Mouse (Mus musculus) stomach, postnatal 0 days (tissue): ENCODE measurements around the gene Hsd17b14. TPM values are rescaled to one million over a fixed set of nuclear protein-coding genes. Genes with fewer than 3 reads are reported as not detected.

Experiments
- ATAC-seq: fragments of 200-750 bp; cut with Nextera tagmentation; 2 replicates; pipeline ENCODE4 v1.8.0; 2017; ENCODE audit not compliant: low FRiP score, low TSS enrichment
- DNase-seq: peaks from one replicate; pipeline ENCODE4 v3.0.0-alpha.2; 2016; ENCODE audit warnings: low spot score
- H3K27ac ChIP-seq: fragments of 300-500 bp; sonication (generic); replicated peaks from 2 replicates; pipeline ENCODE4 v1.5.1; 2014; ENCODE audit warnings: mild to moderate bottlenecking, control low read depth
- H3K27me3 ChIP-seq: fragments of 300-500 bp; sonication (generic); 2 replicates; pipeline ENCODE4 v1.6.1; 2014; ENCODE audit warnings: low read length; ENCODE audit not compliant: control insufficient read depth, insufficient read depth
- H3K36me3 ChIP-seq: fragments of 300-500 bp; sonication (generic); 2 replicates; pipeline ENCODE4 v1.6.1; 2014; ENCODE audit warnings: low read length, mixed read lengths; ENCODE audit not compliant: control insufficient read depth, insufficient read depth
- H3K4me1 ChIP-seq: fragments of 300-500 bp; sonication (generic); replicated peaks from 2 replicates; pipeline ENCODE4 v1.6.1; 2014; ENCODE audit warnings: antibody characterized with exemption; ENCODE audit not compliant: control insufficient read depth, insufficient read depth
- H3K4me2 ChIP-seq: fragments of 300-500 bp; sonication (generic); replicated peaks from 2 replicates; pipeline ENCODE4 v1.6.1; 2014; ENCODE audit warnings: low read depth, mild to moderate bottlenecking, control low read depth, moderate library complexity
- H3K4me3 ChIP-seq: fragments of 300-500 bp; sonication (generic); 2 replicates; pipeline ENCODE4 v1.5.1; 2014; ENCODE audit warnings: low read depth, low read length, control low read depth
- H3K9ac ChIP-seq: fragments of 300-500 bp; sonication (generic); 2 replicates; pipeline ENCODE4 v1.6.1; 2014; ENCODE audit warnings: mild to moderate bottlenecking, low read length, control low read depth, mixed read lengths
- H3K9me3 ChIP-seq: fragments of 300-500 bp; sonication (generic); 2 replicates; pipeline ENCODE4 v1.6.1; 2016; ENCODE audit warnings: low read length; ENCODE audit not compliant: control insufficient read depth
- CTCF ChIP-seq: IDR thresholded peaks from 2 replicates; pipeline ENCODE4 v1.5.1; 2016; ENCODE audit warnings: antibody characterized with exemption, low read depth, mild to moderate bottlenecking, moderate library complexity
- EP300 ChIP-seq: optimal IDR thresholded peaks from 2 replicates; pipeline ENCODE3; 2016; ENCODE audit warnings: antibody characterized with exemption
- WGBS: fragments of 180-500 bp; shearing (Covaris S2); extraction: QIAGEN DNeasy Blood & Tissue Kit; methylation state at CpG from one replicate; pipeline ENCODE4 v1.1.7; 2014; 5-methylcytosine and 5-hydroxymethylcytosine counted together
- polyA plus RNA-seq: library from polyadenylated mRNA; unstranded; fragments of >200 nt; fragmentation: Nextera tagmentation; extraction: Ambion mirVana; gene quantifications from 2 replicates; pipeline ENCODE4 v1.2.1, GENCODE M21; 2015

Hsd17b14 gene
- polyA plus RNA-seq, 1 experiment from 2014 or later: 16.6 TPM

GRCm38 (mm10) chr7:45565446-45565845 is 10.8 kb downstream of the Hsd17b14 start:
- H3K4me1 ChIP-seq: 0 out of 2 replicates have a peak, but pooled peaks cover 2% of the 10 kb centered on the region
- H3K9me3 ChIP-seq: no peaks in the 10 kb centered on the region
- TF ChIP-seq CTCF: no peak
- no peak for TF ChIP-seq EP300

GRCm38 (mm10) chr7:45567112-45567779 is 12.6 kb downstream of the Hsd17b14 start:
- Histone ChIP-seq H3K4me1 (peaks cover 5% of the 10 kb centered on the region), H3K27me3 (no peaks in the 10 kb centered on the region), H3K9ac (no peak overlapping the region), H3K4me2 (peak overlapping the region; percentile 64), H3K36me3 (no peaks in the 10 kb centered on the region), H3K4me3 (no peak overlapping the region), H3K9me3 (no peaks in the 10 kb centered on the region), H3K27ac (peak overlapping the region; percentile 91)
- WGBS: 75% methylated on average over 8 of the region's 8 CpGs
- no peak for ATAC-seq
- no peak for TF ChIP-seq CTCF
- no peak for TF ChIP-seq EP300
- no peak for DNase-seq

More at GRCm38 (mm10) chr7:45565446-45565845, 10.8 kb downstream of the Hsd17b14 start:
- Histone ChIP-seq H3K9ac (no peak overlapping the region), H3K4me2 (no peak overlapping the region), H3K27ac (no peak overlapping the region), H3K27me3 (no peaks in the 10 kb centered on the region), H3K36me3 (no peaks in the 10 kb centered on the region), H3K4me3 (no peak overlapping the region)
- ATAC-seq: no peak
- no peak for DNase-seq
- 85% methylated on average over 9 of the region's 9 CpGs for WGBS

- Histone ChIP-seq H3K4me1 (peaks cover 5% of the 10 kb centered on the region), H3K9me3 (no peaks in the 10 kb centered on the region), H3K4me3 (peak overlapping the region; percentile 31), H3K36me3 (no peaks in the 10 kb centered on the region), H3K27ac (peak overlapping the region; percentile 91), H3K27me3 (no peaks in the 10 kb centered on the region), H3K4me2 (peak overlapping the region; percentile 64), H3K9ac (peak overlapping the region; percentile 57)
- TF ChIP-seq EP300 (peak; percentile 53), CTCF (no peak)
- DNase-seq (peak; percentile 98), ATAC-seq (peak; percentile 96)
- 1% methylated on average over 24 of the region's 24 CpGs for WGBS
These were observed 13.3 kb downstream of the Hsd17b14 start for GRCm38 (mm10) chr7:45567780-45568516.

GRCm38 (mm10) chr7:45568601-45569473 is 14.1 kb downstream of the Hsd17b14 start:
- TF ChIP-seq CTCF (no peak), EP300 (no peak)
- H3K27ac ChIP-seq: peak overlapping the region; percentile 91
- peak; percentile 40 for DNase-seq
- H3K9ac ChIP-seq: no peak overlapping the region; the same call in 1 of the 2 replicates
- H3K9me3 ChIP-seq: no peaks in the 10 kb centered on the region
- ATAC-seq: peak; percentile 5
- no peaks in the 10 kb centered on the region for H3K36me3 ChIP-seq
- no peaks in the 10 kb centered on the region for H3K27me3 ChIP-seq
- peaks cover 5% of the 10 kb centered on the region for H3K4me1 ChIP-seq
- H3K4me2 ChIP-seq: peak overlapping the region; percentile 64
- H3K4me3 ChIP-seq: peak overlapping the region; percentile 31; the same call in 1 of the 2 replicates
- WGBS: 69% methylated on average over 10 of the region's 10 CpGs

- Histone ChIP-seq H3K4me2 (peak within 1 kb of the TSS; percentile 79), H3K9me3 (no peaks in the 10 kb centered on the region), H3K27ac (peak within 1 kb of the TSS; percentile 91), H3K27me3 (no peaks in the 10 kb centered on the region), H3K9ac (peak within 1 kb of the TSS; percentile 85), H3K4me3 (peak within 1 kb of the TSS; percentile 75), H3K36me3 (no peaks in the 10 kb centered on the region), H3K4me1 (peaks cover 8% of the 10 kb centered on the region)
- DNase-seq: peak; percentile 91
- 0% methylated on average over 36 of the region's 42 CpGs for WGBS
- TF ChIP-seq EP300 (no peak), CTCF (no peak; the same call in 1 of the 2 replicates)
- peak; percentile 62 for ATAC-seq
These were observed 15.5 kb downstream of the Hsd17b14 start, which contains the start of gene Bcat2 for GRCm38 (mm10) chr7:45570103-45570741. Gene Bcat2, plus strand, starts transcription at chr7:45570153.
